Mouse (Mus musculus) embryonic facial prominence, embryonic 15.5 days (tissue): ENCODE measurements around the gene Adgrg6. TPM values are rescaled to one million over a fixed set of nuclear protein-coding genes. Genes with fewer than 3 reads are reported as not detected.

Source experiments
- ATAC-seq: fragments of 200-750 bp; cut with Nextera tagmentation; 2 replicates; pipeline ENCODE4 v1.8.0; 2017; ENCODE audit warnings: low read depth, moderate TSS enrichment; ENCODE audit not compliant: insufficient number of reproducible peaks, low FRiP score, low TSS enrichment
- H3K27ac ChIP-seq: fragments of 300-500 bp; sonication (generic); replicated peaks from 2 replicates; pipeline ENCODE4 v1.5.1; 2015; ENCODE audit warnings: mild to moderate bottlenecking, inconsistent platforms
- H3K27me3 ChIP-seq: fragments of 300-500 bp; sonication (generic); 2 replicates; pipeline ENCODE4 v1.6.1; 2015; ENCODE audit warnings: inconsistent platforms
- H3K36me3 ChIP-seq: fragments of 300-500 bp; sonication (generic); 2 replicates; pipeline ENCODE4 v1.6.1; 2015; ENCODE audit warnings: mild to moderate bottlenecking, inconsistent platforms
- H3K4me1 ChIP-seq: fragments of 300-500 bp; sonication (generic); 2 replicates; pipeline ENCODE4 v1.6.1; 2015; ENCODE audit warnings: inconsistent platforms
- H3K4me2 ChIP-seq: fragments of 300-500 bp; sonication (generic); replicated peaks from 2 replicates; pipeline ENCODE4 v1.6.1; 2015; ENCODE audit warnings: mild to moderate bottlenecking, inconsistent platforms
- H3K4me3 ChIP-seq: fragments of 300-500 bp; sonication (generic); replicated peaks from 2 replicates; pipeline ENCODE4 v1.5.1; 2015; ENCODE audit warnings: mild to moderate bottlenecking, inconsistent platforms
- H3K9ac ChIP-seq: fragments of 300-500 bp; sonication (generic); 2 replicates; pipeline ENCODE4 v1.6.1; 2015; ENCODE audit warnings: inconsistent platforms
- H3K9me3 ChIP-seq: fragments of 300-500 bp; sonication (generic); replicated peaks from 2 replicates; pipeline ENCODE4 v1.6.1; 2016; ENCODE audit warnings: inconsistent platforms
- WGBS: fragments of 180-500 bp; shearing (Covaris S2); methylation state at CpG from one replicate; pipeline ENCODE4 v1.1.7; 2015; 5-methylcytosine and 5-hydroxymethylcytosine counted together
- polyA plus RNA-seq: library from polyadenylated mRNA; unstranded; fragments of >200 nt; fragmentation: Nextera tagmentation; extraction: Ambion mirVana; gene quantifications from 2 replicates; pipeline ENCODE4 v1.2.1, GENCODE M21; 2015

Adgrg6 gene
- 7.3 and 8.0 TPM in 2 replicates for polyA plus RNA-seq

DNA sequence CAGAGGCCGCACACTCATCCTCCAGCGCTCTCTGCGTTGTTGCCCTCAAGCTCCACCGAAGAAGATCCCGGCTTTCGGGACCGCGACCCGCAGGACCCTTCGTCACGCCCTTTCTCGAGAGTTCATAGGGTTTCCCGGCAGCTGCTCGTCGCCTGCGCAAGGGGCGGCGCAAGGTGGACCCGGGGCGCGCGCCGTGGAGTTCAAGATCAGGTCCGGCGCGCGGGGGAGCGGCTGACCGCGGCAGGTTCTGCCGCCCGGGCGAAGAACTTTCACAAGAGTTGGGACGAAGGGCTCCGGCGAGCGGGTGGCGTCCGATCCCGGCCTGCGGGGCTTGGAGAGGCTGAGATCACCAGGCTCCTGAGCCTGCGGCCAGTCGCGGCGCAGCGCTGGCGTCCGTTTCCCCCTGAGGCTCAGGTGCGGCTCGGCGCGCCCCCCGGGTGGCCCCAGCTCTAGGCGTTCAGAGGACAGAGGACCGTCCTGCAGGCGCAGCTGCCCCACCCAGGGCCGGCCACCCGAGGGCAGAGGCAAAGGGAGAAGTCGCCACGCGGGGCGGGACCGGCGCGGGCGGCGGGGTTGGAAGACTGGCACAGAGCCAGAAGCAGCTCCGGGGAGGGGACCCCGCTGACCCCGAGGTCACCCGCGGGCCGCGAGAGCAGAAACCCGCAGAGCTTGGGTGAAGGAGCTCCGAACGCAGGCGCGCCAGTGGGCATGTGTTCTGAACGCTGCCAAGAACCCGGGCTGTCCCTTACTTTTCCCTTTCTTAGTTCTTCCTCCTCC is at the start of gene Adgrg6:
TSS of gene Adgrg6 (minus strand) at position 719 of the 777 bp plus-strand sequence.
- H3K27ac ChIP-seq, result peak within 1 kb of the TSS; percentile 55
- peak; percentile 70 for ATAC-seq

DNA sequence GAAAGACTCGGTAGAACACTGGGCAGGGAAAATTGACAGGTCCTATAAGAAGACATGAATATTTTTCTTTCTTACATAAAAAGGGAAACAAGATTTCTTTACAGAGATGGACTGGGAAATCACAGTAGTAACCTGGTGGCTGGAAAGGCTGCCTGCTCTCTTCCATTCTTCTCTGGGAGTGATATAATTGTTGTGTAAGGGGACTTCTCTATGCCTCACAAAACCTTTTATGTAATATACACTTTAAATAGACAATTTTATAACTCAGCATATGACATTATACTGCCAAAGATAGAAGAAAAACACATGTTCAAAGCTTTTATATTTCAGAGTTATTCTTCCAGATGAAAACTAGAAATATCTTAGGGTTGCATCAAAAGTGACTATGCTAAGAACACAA is 46.8 kb upstream of the Adgrg6 start:
- H3K4me3 ChIP-seq, result no peak overlapping the region
- H3K9me3 ChIP-seq, result no peaks in the 10 kb centered on the region
- H3K36me3 ChIP-seq, result no peaks in the 10 kb centered on the region
- H3K27me3 ChIP-seq, result no peaks in the 10 kb centered on the region
- WGBS, result 87% methylated on average over 1 of the region's 1 CpGs
- ATAC-seq, result no peak
- H3K27ac ChIP-seq, result no peak overlapping the region
- no peak overlapping the region for H3K4me2 ChIP-seq
- H3K4me1 ChIP-seq, result no peaks in the 10 kb centered on the region
- H3K9ac ChIP-seq, result no peak overlapping the region

More for the DNA sequence above, at the start of gene Adgrg6:
- Histone ChIP-seq H3K4me2 (peak within 1 kb of the TSS; percentile 99), H3K9me3 (no peaks in the 10 kb centered on the region), H3K4me1 (peaks cover 11% of the 10 kb centered on the region; the same call in 1 of the 2 replicates), H3K27me3 (peaks cover 4% of the 10 kb centered on the region), H3K4me3 (peak within 1 kb of the TSS; percentile 78), H3K36me3 (no peaks in the 10 kb centered on the region), H3K9ac (peak within 1 kb of the TSS; percentile 66)
- under 1% methylated on average over 81 of the region's 81 CpGs for whole genome bisulfite sequencing

DNA sequence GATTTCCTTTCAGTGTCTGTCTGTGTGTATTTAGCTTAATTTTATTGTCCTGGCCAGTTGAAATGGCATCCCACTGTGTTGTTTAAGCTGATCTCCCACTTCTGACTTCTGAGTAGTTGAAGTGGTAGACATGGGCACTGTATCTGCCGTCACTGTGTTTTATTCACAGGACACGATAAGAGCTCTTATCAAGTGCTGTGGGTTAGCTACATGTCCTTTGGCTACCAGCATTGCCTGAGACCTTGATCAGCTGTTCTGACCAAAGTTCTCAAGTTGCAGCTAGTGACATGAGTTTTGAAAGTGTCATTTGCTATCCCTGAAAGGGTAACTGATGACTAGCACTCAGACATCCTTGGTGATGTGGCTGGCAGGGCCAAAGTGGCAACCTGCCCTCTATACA is 45.4 kb upstream of the Adgrg6 start:
- H3K36me3 ChIP-seq, result no peaks in the 10 kb centered on the region
- no peak overlapping the region for H3K27ac ChIP-seq
- WGBS, result 92% methylated on average over 2 of the region's 2 CpGs
- no peaks in the 10 kb centered on the region for H3K4me1 ChIP-seq
- no peak overlapping the region for H3K4me2 ChIP-seq
- H3K27me3 ChIP-seq, result no peaks in the 10 kb centered on the region
- ATAC-seq, result no peak
- no peaks in the 10 kb centered on the region for H3K9me3 ChIP-seq
- H3K4me3 ChIP-seq, result no peak overlapping the region
- H3K9ac ChIP-seq, result no peak overlapping the region

DNA sequence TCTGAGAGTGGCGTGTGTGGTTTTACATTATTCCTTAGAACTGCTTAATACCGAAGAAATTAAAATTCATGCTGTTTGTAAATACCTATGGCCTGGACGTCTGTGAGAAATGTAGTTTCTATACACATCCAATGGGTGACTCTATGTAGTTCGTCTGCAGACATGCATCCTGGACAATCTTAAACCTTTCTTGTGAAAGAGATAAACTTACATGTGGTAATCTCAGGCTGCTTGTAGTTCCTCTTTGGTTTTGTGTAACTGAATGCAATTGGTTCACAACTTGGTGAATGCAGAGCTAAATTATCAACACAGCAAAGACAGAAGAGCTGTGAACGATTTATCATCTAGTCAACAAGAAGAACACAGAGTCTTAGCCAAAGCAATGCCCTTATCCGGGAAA is 44.2 kb upstream of the Adgrg6 start:
- no peaks in the 10 kb centered on the region for H3K27me3 ChIP-seq
- no peaks in the 10 kb centered on the region for H3K36me3 ChIP-seq
- 85% methylated on average over 6 of the region's 6 CpGs for WGBS
- H3K27ac ChIP-seq, result no peak overlapping the region
- no peak for ATAC-seq
- no peak overlapping the region for H3K4me2 ChIP-seq
- no peak overlapping the region for H3K9ac ChIP-seq
- H3K4me3 ChIP-seq, result no peak overlapping the region
- no peaks in the 10 kb centered on the region for H3K9me3 ChIP-seq
- no peaks in the 10 kb centered on the region for H3K4me1 ChIP-seq

DNA sequence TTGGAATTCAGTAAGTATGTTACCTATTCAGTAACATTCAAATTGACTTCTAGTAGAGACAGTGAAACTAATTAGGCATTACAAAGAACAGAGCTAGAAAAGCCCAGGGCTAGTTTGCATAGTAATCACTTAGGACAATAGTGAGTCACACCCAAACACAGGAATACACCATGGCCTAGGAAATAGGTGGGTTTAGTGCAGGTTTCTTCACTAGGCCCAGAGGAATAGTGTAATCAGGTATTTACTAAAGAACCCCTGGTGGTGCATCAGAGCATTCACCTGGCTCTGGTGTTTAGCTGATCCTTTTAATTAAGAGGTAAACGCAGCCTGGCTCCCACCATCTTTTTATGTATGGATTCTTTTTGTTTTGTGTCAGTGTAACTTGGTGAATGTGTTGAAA is 38.0 kb upstream of the Adgrg6 start:
- Histone ChIP-seq H3K27me3 (no peaks in the 10 kb centered on the region), H3K36me3 (no peaks in the 10 kb centered on the region), H3K27ac (no peak overlapping the region), H3K9ac (no peak overlapping the region), H3K9me3 (no peaks in the 10 kb centered on the region), H3K4me3 (no peak overlapping the region), H3K4me1 (no peaks in the 10 kb centered on the region), H3K4me2 (no peak overlapping the region)
- no peak for ATAC-seq
- 82% methylated on average over 1 of the region's 1 CpGs for WGBS

DNA sequence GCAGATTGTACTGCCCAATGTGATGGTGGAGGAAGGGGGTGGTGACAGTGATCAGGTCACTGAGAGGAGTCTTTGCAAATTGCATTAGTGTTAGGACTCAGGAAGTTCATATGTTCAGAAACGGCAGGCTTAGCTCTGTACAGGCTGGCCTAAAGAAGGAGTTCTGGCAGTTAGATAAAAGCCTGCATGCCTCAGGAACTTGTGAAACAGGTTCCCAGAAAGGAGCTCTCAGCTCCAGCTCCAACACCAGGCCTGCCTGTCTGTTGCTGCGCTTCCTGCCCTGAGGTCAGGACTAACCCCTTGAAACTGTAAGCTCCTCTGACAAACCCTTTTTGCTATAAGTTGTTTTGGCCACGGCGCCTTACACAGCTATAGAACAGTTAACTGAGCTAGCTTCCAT is 28.8 kb upstream of the Adgrg6 start:
- WGBS, result 43% methylated on average over 4 of the region's 4 CpGs
- Histone ChIP-seq H3K4me1 (peaks cover 9% of the 10 kb centered on the region; the same call in 1 of the 2 replicates), H3K9ac (no peak overlapping the region), H3K36me3 (no peaks in the 10 kb centered on the region), H3K9me3 (no peaks in the 10 kb centered on the region), H3K27ac (peak overlapping the region; percentile 58; the same call in 1 of the 2 replicates), H3K27me3 (no peaks in the 10 kb centered on the region), H3K4me2 (no peak overlapping the region), H3K4me3 (no peak overlapping the region)
- peak; percentile 76; the same call in 1 of the 2 replicates for ATAC-seq

DNA sequence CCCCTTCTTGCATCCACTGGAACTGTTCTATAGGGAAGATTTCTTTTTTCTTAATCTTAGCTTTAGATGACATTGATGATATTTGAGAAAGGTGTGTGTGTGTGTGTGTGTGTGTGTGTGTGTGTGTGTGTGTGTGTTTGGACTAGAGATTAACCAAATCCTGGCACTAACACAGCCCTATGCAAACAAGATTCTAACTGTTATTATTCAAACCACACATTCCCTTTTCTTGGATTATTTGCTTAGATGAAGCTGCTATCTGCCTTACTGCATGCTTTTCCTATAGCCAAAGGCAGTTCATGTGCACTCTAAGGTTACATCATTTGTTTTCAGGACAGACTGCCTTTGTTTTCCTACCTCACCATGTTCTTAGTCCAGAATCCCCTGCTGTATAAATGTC is 25.7 kb upstream of the Adgrg6 start:
- no peak for ATAC-seq
- Histone ChIP-seq H3K4me2 (no peak overlapping the region), H3K4me1 (peaks cover 9% of the 10 kb centered on the region; the same call in 1 of the 2 replicates), H3K27ac (no peak overlapping the region), H3K36me3 (no peaks in the 10 kb centered on the region), H3K9me3 (no peaks in the 10 kb centered on the region), H3K9ac (no peak overlapping the region), H3K27me3 (no peaks in the 10 kb centered on the region), H3K4me3 (no peak overlapping the region)

DNA sequence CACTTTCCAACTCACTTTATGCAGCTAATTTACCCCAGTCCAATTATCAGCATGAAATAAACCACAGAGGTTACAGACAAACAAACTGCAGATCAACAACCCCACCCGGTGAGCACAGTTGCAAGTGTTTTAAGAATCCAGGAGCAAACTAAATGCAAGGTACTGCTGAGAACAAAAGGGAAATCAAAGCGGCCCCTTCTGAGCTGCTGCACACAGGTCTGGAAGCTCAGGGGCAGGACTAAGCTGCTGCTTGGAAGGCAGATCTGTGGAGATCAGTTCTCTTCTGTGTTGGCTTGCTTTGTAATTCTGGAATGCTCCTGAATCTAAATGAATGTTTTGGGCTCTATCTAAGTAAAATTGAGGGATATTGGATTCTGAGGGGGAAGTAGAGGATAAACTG is 25.2 kb upstream of the Adgrg6 start:
- Histone ChIP-seq H3K36me3 (no peaks in the 10 kb centered on the region), H3K4me3 (no peak overlapping the region), H3K9ac (no peak overlapping the region), H3K4me2 (no peak overlapping the region), H3K27ac (no peak overlapping the region), H3K9me3 (no peaks in the 10 kb centered on the region), H3K27me3 (no peaks in the 10 kb centered on the region), H3K4me1 (peaks cover 9% of the 10 kb centered on the region; the same call in 1 of the 2 replicates)
- WGBS, result 16% methylated on average over 2 of the region's 2 CpGs
- ATAC-seq, result no peak

DNA sequence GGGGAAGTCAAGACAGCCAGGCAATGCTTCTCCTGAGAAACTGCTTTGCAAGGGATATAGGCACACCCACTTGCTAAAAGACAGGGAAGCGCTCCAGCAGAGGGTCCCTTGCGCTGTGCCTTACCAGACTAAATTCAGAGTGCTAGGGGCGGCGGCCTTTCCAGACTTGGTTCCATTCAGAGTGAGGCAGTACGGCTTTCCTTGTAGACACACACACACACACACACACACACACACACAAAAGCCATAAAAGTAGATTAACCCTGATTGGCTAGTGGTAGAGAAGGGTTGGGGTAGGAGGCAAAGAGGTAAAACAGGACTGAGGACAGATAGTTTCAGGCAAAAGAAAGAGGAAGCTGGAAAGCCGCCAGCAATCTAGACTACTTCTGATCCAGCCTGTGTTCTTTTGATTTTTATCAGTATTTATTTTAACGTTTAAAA is 672 bp upstream of the Adgrg6 start:
- Histone ChIP-seq H3K27me3 (peaks cover 4% of the 10 kb centered on the region), H3K27ac (0 out of 2 replicates have a peak overlapping the region, but pooled peaks have one; percentile 22), H3K4me3 (peak overlapping the region; percentile 78), H3K4me1 (peaks cover 11% of the 10 kb centered on the region; the same call in 1 of the 2 replicates), H3K9me3 (no peaks in the 10 kb centered on the region), H3K4me2 (peak overlapping the region; percentile 99), H3K36me3 (no peaks in the 10 kb centered on the region), H3K9ac (no peak overlapping the region)
- 0 out of 2 replicates have a peak, but pooled peaks have one; percentile 49 for ATAC-seq
- 20% methylated on average over 7 of the region's 7 CpGs for WGBS

DNA sequence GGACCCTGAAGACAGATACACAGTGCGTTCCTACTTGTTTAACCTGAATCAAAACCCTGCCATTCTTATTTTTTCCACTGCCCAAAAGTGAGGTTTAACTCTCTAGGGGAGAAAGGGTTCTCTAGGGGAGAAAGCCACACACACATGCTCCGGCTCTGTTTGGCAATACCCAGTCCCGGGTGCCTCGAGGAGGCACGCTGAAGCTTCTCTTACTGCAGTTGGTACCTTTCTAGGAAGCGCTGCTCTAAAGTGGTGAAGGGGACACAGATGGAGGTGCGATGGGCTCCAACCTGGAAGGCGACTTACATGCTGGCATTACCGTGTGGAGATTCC is 885 bp downstream of the Adgrg6 start:
- Histone ChIP-seq H3K27me3 (peaks cover 4% of the 10 kb centered on the region), H3K4me3 (peak overlapping the region; percentile 78), H3K9me3 (no peaks in the 10 kb centered on the region), H3K36me3 (no peaks in the 10 kb centered on the region), H3K4me1 (peaks cover 11% of the 10 kb centered on the region; the same call in 1 of the 2 replicates), H3K4me2 (peak overlapping the region; percentile 99), H3K27ac (peak overlapping the region; percentile 55), H3K9ac (peak overlapping the region; percentile 66)
- ATAC-seq, result no peak
- 5% methylated on average over 9 of the region's 9 CpGs for WGBS

DNA sequence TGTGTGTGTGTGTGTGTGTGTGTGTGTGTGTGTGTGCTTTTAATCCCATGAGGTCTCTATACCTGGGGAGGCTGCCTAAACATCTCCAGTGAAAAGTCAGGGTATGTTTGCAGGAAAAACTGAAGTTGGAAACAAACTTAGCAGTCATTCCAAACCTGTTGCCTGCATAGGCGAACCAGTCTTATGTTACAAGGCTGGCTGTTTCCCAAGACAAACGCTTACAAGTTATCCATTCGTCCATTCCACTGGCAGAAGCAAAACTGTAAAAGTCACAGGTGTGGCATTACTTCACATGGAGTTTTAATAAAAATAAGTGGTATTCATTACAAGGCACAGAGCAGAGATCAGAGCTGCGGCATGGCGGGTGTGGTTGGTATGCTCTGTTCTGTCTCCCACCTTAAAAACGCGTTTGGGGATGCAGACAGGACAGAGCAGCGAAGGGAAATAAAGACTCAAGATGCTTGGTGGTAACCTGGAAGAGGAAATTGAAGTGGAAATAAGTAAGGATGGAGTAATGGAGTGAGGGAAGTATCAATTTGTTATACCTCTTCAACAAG is 1.9 kb downstream of the Adgrg6 start:
- Histone ChIP-seq H3K4me1 (peaks cover 11% of the 10 kb centered on the region; the same call in 1 of the 2 replicates), H3K4me3 (peak overlapping the region; percentile 78), H3K27me3 (peaks cover 4% of the 10 kb centered on the region), H3K4me2 (peak overlapping the region; percentile 99; the same call in 1 of the 2 replicates), H3K36me3 (no peaks in the 10 kb centered on the region), H3K9ac (no peak overlapping the region), H3K9me3 (no peaks in the 10 kb centered on the region), H3K27ac (no peak overlapping the region)
- WGBS, result 59% methylated on average over 8 of the region's 8 CpGs
- no peak for ATAC-seq
